Mouse (Mus musculus) gastrocnemius, postnatal 25 days (tissue): ENCODE results near the gene Rpl37. TPM values are rescaled to one million over a fixed set of nuclear protein-coding genes. Genes with fewer than 3 reads are reported as not detected.
"Not testable (repeated sequence)": the region's sequence is repeated elsewhere in the genome, so short reads cannot be mapped to it uniquely, and the experiment has no call there.

ENCODE experiments used
- DNase-seq: peaks from one replicate; pipeline ENCODE4 v3.0.0; 2022
- total RNA-seq, 2 experiments: library from RNA; stranded (reverse); gene quantifications; 1 replicate in 1 of 2; 2 replicates in 1 of 2; pipeline ENCODE4 v1.2.3; 2021

Rpl37 gene
- total RNA-seq, 2 experiments from 2014 or later = 168 to 176 TPM

DNA sequence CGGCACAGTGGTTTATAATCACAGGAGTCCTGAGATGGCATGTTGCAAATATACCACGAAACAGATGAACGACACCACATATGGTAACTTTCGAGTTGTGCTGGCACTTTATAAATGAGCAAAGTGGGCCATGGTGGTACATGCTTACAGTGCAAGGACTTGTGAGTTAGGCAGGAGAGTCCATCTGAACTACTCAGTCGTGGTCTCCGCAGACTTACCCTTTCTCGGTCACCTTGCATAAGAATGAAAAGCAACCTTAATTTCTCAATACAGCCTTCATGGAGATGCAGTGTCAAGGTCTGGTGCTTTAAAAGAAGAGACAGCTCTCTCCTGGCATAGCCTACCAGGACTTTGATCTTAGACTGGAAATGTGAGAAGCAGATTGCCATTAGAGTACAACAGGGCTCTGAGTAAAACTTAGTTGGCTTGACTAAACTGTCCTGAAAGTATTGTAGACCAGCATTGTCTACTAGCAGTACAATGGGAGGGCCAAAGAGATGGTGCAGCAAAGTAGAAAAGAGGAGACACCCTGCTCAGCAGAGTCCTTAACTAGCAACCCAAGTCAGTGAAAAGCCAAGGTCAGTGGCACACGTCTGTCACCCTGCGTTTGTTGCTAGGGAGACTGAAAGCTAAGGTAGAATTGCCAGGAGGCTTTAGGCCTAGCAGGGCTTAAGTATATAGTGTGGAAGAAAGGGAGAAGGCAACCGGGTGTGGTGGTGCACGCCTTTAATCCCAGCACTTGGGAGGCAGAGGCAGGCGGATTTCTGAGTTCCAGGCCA, 5.3 kb downstream of the Rpl37 start:
- DNase-seq = no peak

GRCm38 (mm10) chr15:5126456-5126855, 10.0 kb downstream of the Rpl37 start:
- no peak for DNase-seq

DNA sequence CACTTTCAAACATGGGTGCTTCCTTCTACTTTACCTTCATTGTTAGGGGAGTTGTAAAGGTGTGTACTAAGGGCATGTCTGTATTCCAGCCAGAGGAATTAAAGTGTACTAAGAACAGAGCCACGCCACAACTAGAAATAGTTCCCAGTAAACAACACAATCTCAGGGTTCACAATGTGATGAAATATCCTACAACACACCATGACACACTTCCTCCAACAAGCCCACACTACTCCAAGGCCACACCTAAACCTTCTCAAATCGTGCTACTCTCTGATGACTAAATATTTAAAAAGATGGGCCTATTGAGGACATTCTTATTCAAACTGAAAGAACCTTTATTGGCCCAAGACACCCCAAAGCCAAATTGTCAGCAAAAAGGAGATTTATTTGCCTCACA, 11.0 kb downstream of the Rpl37 start:
- DNase-seq = no peak

GRCm38 (mm10) chr15:5128176-5128940, 11.9 kb downstream of the Rpl37 start:
- DNase-seq = no peak

- DNase-seq = no peak
Observed at GRCm38 (mm10) chr15:5129111-5129805, 12.8 kb downstream of the Rpl37 start.

GRCm38 (mm10) chr15:5130887-5131668, 14.6 kb downstream of the Rpl37 start:
- not testable (repeated sequence) for DNase-seq

DNA sequence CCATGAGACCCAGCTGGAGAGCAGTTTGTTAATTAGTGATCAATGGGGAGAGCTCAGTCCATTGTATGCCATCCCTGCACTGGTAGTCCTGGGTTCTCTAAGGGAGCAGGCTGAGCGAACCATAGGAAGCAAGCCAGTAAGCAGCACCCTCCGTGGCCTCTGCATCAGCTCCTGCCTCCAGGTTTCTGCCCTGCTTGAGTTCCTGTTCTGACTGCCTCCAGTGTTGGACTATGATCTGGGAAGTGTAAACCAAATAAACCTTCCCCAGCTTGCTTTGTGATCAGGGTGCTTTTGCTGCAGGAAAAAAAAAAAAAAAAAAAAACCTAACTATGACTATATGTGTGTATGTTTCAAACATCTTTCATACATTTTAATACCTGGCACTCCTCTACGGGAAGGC, 16.9 kb downstream of the Rpl37 start:
- DNase-seq = no peak

DNA sequence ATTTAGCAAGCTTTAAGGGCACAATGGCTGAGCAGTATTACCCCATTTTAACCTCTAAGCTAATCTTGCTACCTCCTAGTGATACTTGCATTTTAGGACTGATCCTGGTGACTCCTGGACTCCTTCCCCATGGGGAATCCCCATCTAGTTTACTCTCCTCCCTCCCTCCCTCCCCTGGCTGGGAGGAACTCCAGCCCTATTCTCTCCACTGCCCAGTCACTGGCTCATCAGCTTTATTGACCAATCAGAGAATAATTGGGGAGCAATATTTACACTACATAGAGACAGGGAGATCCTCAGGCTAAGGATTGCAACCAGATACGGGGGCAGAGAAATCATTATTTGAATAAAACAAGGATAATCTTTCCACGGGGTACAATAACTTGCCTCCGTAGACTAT, 17.7 kb downstream of the Rpl37 start:
- no peak for DNase-seq

- DNase-seq = no peak
Observed at GRCm38 (mm10) chr15:5134945-5135483, 18.6 kb downstream of the Rpl37 start.

- DNase-seq = no peak
Observed at GRCm38 (mm10) chr15:5138021-5138856, 21.8 kb downstream of the Rpl37 start.

DNA sequence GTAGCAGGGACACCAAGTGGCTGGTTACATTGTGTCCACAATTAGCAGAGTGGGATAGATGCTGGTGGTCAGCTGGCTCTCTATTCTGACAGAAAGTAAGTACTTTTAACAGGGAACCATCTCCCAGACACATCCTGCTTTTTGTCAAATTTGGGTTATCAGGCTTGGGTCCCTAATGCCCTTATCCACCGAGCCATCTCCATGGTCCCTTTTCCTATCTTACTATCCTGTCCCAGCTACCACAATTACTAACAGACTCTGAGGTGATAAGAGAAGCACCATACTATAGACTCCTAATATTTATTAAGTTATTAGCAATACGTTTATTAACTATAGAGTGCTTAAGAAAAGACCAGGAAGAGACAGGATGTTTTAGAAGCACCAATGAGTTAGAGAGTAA, 22.9 kb downstream of the Rpl37 start:
- DNase-seq = no peak

DNA sequence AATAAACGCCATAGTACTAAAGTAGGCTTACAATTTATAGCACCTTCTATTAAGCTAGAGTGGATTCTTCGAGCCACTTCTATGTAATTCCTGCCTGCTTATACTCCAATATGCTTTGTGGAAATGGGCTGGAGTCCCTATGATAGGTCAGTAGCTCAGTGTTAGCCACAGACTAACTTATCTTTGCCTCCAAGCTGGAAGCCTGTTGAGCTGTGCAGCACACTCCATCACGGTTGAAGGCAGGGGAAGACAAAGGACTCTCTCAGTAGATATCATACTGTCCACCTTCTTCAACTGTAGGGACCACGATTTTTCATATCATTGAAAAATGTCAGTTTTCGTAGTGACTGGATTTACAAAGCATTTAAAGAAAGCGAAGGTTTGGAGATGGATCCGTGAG, 23.4 kb downstream of the Rpl37 start:
- no peak for DNase-seq

- no peak for DNase-seq
Observed at GRCm38 (mm10) chr15:5140357-5140756, 23.9 kb downstream of the Rpl37 start.

DNA sequence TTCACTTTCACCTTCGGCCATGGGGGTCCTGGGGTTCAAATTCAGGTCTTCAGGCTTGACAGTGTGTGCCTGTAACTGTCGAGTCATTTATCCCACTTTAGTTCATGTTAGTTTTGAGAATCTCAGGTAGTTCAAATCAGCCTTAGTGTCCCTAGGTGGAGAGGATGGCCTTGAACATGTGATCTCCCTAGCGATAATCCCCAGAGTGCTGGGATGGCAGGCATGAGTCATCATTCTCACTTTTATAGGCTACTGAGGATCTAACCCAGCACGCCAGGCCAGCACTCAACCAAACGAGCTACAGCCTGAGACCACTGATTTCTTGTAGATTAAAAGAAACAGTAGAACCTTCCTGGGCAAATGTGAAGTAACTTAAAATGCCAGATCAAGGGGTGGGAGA, 25.6 kb downstream of the Rpl37 start:
- DNase-seq = no peak

GRCm38 (mm10) chr15:5142714-5143113, 26.3 kb downstream of the Rpl37 start:
- no peak for DNase-seq

DNA sequence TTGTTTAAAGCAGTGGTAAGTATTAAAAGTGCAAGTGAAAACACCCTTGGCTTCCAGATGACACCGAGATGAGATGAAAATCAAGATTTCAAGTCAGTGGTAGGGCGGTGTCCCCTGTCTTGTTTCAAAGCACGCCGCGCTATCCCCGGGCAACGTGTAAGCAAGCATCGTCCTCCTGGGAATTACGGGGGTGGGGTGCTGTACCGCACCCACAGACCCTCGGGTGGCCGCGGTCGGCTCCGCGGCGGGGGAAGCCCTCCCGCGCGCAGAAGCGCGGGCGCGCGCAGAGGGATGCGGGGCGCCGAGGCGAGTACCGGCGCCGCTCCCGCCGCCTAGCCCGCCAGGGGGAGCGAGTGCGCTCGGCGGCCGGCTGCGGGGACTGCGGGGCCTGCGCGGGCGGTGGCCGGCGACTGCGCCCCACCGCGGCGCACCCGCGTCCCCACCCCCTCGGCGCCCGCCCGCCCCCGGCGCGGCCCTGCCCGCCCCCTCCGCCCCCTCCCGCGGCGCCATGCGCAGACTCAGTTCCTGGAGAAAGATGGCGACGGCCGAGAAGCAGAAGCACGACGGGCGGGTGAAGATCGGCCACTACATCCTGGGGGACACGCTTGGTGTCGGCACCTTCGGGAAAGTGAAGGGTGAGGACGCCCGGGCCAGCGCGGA, 27.0 kb downstream of the Rpl37 start, which contains the start of gene Prkaa1:
Gene Prkaa1, plus strand, starts transcription at position 501 of the 660 bp plus-strand sequence.
- no peak for DNase-seq

- peak; percentile 69 for DNase-seq
Observed at GRCm38 (mm10) chr15:5144021-5144778, 27.8 kb downstream of the Rpl37 start.

- DNase-seq = no peak
Observed at GRCm38 (mm10) chr15:5145196-5145945, 28.9 kb downstream of the Rpl37 start.

GRCm38 (mm10) chr15:5149187-5149586, 32.7 kb downstream of the Rpl37 start:
- no peak for DNase-seq
